Mouse (Mus musculus) right cerebral cortex, postnatal 14 days (tissue): Measurements from ENCODE around the gene Add2.
"Not testable (repeated sequence)": the region's sequence is repeated elsewhere in the genome, so short reads cannot be mapped to it uniquely, and the experiment has no call there.

Experiments used
- DNase-seq: peaks from one replicate; pipeline ENCODE4 v3.0.0; 2022

The Add2 gene

GRCm38 (mm10) chr6:86028601-86029322 is at the start of gene Add2:
Gene Add2, plus strand, starts transcription at chr6:86028681.
- peak; percentile 71 for DNase-seq

- DNase-seq = not testable (repeated sequence)
Observed at GRCm38 (mm10) chr6:85978736-85979135, 49.7 kb upstream of the Add2 start.

GRCm38 (mm10) chr6:85984351-85984750 is 44.1 kb upstream of the Add2 start:
- no peak for DNase-seq

- DNase-seq = not testable (repeated sequence)
Observed at GRCm38 (mm10) chr6:85989570-85989969, 38.9 kb upstream of the Add2 start.

GRCm38 (mm10) chr6:85990774-85991173 is 37.7 kb upstream of the Add2 start:
- not testable (repeated sequence) for DNase-seq

- DNase-seq = no peak
Observed at GRCm38 (mm10) chr6:86003405-86003925, 25.0 kb upstream of the Add2 start.

GRCm38 (mm10) chr6:86004271-86005148 is 24.0 kb upstream of the Add2 start:
- DNase-seq = peak; percentile 77

GRCm38 (mm10) chr6:86009980-86010379 is 18.5 kb upstream of the Add2 start:
- peak; percentile 42 for DNase-seq

GRCm38 (mm10) chr6:86014812-86015211 is 13.7 kb upstream of the Add2 start:
- DNase-seq = not testable (repeated sequence)

GRCm38 (mm10) chr6:86015871-86016270 is 12.6 kb upstream of the Add2 start, which contains the start of gene Figla:
Gene Figla, plus strand, starts transcription at chr6:86016171.
- no peak for DNase-seq

- no peak for DNase-seq
Observed at GRCm38 (mm10) chr6:86016793-86017350, 11.6 kb upstream of the Add2 start.

- no peak for DNase-seq
Observed at GRCm38 (mm10) chr6:86019415-86020237, 8.9 kb upstream of the Add2 start.

GRCm38 (mm10) chr6:86020948-86021347 is 7.5 kb upstream of the Add2 start:
- DNase-seq = peak; percentile 38

GRCm38 (mm10) chr6:86026632-86027292 is 1.7 kb upstream of the Add2 start:
- no peak for DNase-seq

- DNase-seq = no peak
Observed at GRCm38 (mm10) chr6:86028150-86028549, 331 bp upstream of the Add2 start.

- DNase-seq = no peak
Observed at GRCm38 (mm10) chr6:86029323-86029713, 837 bp downstream of the Add2 start.

GRCm38 (mm10) chr6:86031527-86031926 is 3.0 kb downstream of the Add2 start:
- DNase-seq = no peak

- DNase-seq = no peak
Observed at GRCm38 (mm10) chr6:86033635-86034034, 5.2 kb downstream of the Add2 start.

- DNase-seq = no peak
Observed at GRCm38 (mm10) chr6:86038901-86039300, 10.4 kb downstream of the Add2 start.

- DNase-seq = no peak
Observed at GRCm38 (mm10) chr6:86040140-86040539, 11.7 kb downstream of the Add2 start.

- no peak for DNase-seq
Observed at GRCm38 (mm10) chr6:86047510-86047909, 19.0 kb downstream of the Add2 start.

GRCm38 (mm10) chr6:86048509-86048908 is 20.0 kb downstream of the Add2 start:
- peak; percentile 70 for DNase-seq
